Mouse (Mus musculus) embryonic facial prominence, embryonic 11.5 days (tissue): Measurements from ENCODE around the gene Folr1. TPM values are rescaled to one million over a fixed set of nuclear protein-coding genes. Genes with fewer than 3 reads are reported as not detected.

Experiments
- ATAC-seq: fragments of 200-750 bp; cut with Nextera tagmentation; replicated peaks from 2 replicates; pipeline ENCODE4 v1.8.0; 2017; ENCODE audit warnings: low read depth; ENCODE audit not compliant: insufficient number of reproducible peaks, low FRiP score, low TSS enrichment
- DNase-seq: peaks from one replicate; pipeline ENCODE4 v3.0.0-alpha.2; 2015; ENCODE audit warnings: low spot score
- H3K27ac ChIP-seq: fragments of 300-500 bp; sonication (generic); replicated peaks from 2 replicates; pipeline ENCODE4 v1.5.1; 2014; ENCODE audit warnings: mild to moderate bottlenecking, low read depth, low read length, control low read depth
- H3K27me3 ChIP-seq: fragments of 300-500 bp; sonication (generic); 2 replicates; pipeline ENCODE4 v1.6.1; 2014; ENCODE audit warnings: mild to moderate bottlenecking, low read length, moderate library complexity, mixed read lengths; ENCODE audit not compliant: control insufficient read depth, insufficient read depth
- H3K36me3 ChIP-seq: fragments of 300-500 bp; sonication (generic); replicated peaks from 2 replicates; pipeline ENCODE4 v1.6.1; 2014; ENCODE audit warnings: low read depth, mild to moderate bottlenecking, low read length, moderate library complexity, mixed read lengths; ENCODE audit not compliant: control insufficient read depth, insufficient read depth
- H3K4me1 ChIP-seq: fragments of 300-500 bp; sonication (generic); 2 replicates; pipeline ENCODE4 v1.6.1; 2014; ENCODE audit warnings: low read length, mixed read lengths; ENCODE audit not compliant: control insufficient read depth, insufficient read depth
- H3K4me2 ChIP-seq: fragments of 300-500 bp; sonication (generic); 2 replicates; pipeline ENCODE4 v1.6.1; 2014; ENCODE audit warnings: low read depth, mild to moderate bottlenecking, control low read depth, low read length, moderate library complexity
- H3K4me3 ChIP-seq: fragments of 300-500 bp; sonication (generic); 2 replicates; pipeline ENCODE4 v1.5.1; 2014; ENCODE audit warnings: low read depth, low read length, control low read depth
- H3K9ac ChIP-seq: fragments of 300-500 bp; sonication (generic); replicated peaks from 2 replicates; pipeline ENCODE4 v1.6.1; 2014; ENCODE audit warnings: mild to moderate bottlenecking, control low read depth, low read length
- H3K9me3 ChIP-seq: fragments of 300-500 bp; sonication (generic); replicated peaks from 2 replicates; pipeline ENCODE4 v1.6.1; 2016; ENCODE audit warnings: mild to moderate bottlenecking, low read length, inconsistent platforms, mixed read lengths; ENCODE audit not compliant: control insufficient read depth
- WGBS: fragments of 180-500 bp; shearing (Covaris S2); extraction: QIAGEN DNeasy Blood & Tissue Kit; methylation state at CpG from one replicate; pipeline ENCODE4 v1.1.7; 2014; 5-methylcytosine and 5-hydroxymethylcytosine counted together
- polyA plus RNA-seq: library from polyadenylated mRNA; unstranded; fragments of >200 nt; fragmentation: Nextera tagmentation; extraction: Ambion mirVana; gene quantifications from 2 replicates; pipeline ENCODE4 v1.2.1, GENCODE M21; 2014

The Folr1 gene
- polyA plus RNA-seq, 1 experiment from 2014 or later = 0.91 TPM

DNA sequence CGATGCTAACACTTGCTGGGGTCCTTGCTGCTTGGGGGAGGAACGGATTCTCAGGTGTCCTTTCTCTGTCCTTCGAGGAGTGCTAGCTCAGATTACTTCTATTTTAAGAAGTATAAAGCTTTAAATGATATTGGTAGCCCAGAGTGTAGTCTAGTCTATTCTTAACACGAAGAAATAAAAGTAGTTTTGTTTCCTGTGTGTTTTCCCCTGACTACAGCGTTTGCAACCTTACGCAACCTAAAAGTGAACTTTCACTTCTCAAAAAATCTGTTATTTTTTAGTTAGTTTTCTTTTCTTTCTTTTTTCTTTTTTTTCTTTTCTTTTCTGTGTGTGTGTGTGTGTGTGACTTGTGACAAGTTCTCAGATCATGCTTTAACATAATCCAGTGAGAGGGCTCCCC is 18.9 kb downstream of the Folr1 start:
- Histone ChIP-seq H3K4me1 (no peaks in the 10 kb centered on the region), H3K9me3 (no peaks in the 10 kb centered on the region), H3K27me3 (no peaks in the 10 kb centered on the region), H3K4me2 (no peak overlapping the region), H3K9ac (no peak overlapping the region), H3K27ac (no peak overlapping the region), H3K4me3 (no peak overlapping the region), H3K36me3 (no peaks in the 10 kb centered on the region)
- ATAC-seq (no peak), DNase-seq (no peak)
- 77% methylated on average over 6 of the region's 6 CpGs for WGBS

DNA sequence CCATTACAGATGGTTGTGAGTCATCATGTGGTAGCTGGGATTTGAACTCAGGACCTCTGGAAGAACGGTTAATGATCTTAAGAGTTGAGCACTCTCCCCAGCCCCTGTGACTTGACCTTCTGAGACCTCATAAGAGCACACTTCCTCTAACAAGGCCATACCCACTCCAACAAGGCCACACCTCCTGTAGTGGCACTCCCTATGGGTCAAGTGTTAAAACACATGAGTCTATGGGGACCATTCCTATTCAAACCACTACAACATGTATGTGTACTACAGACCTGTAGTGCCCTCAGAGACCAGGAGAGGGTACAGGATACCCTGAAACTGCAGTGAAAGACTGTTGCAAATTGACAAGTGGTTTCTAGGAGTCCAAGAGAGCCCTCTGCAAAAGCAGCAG is 22.7 kb downstream of the Folr1 start:
- Histone ChIP-seq H3K4me2 (no peak overlapping the region), H3K27me3 (no peaks in the 10 kb centered on the region), H3K9me3 (no peaks in the 10 kb centered on the region), H3K27ac (no peak overlapping the region), H3K9ac (no peak overlapping the region), H3K36me3 (no peaks in the 10 kb centered on the region), H3K4me3 (no peak overlapping the region), H3K4me1 (no peaks in the 10 kb centered on the region)
- ATAC-seq (no peak), DNase-seq (no peak)
- 85% methylated on average over 1 of the region's 1 CpGs for WGBS

DNA sequence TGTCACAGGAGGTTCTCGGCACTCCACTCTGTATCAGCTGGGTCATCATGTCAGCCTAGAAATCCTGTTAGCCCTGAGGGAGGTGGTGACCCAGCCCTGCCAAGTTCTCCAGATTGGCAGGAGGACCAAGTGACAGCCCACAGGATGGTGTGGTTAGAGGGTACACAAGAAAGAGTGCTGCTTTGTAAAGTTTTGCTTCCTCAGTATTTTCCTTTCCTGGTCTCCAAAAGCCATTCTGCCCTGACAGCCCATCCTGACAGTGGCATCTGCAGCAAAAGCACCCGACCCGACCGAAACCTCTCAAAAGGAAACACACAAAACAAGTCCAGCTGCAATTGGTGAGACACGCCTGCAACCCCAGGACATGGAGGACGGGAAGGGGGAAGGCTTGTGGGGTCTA is 26.4 kb downstream of the Folr1 start:
- Histone ChIP-seq H3K4me2 (no peak overlapping the region), H3K4me1 (no peaks in the 10 kb centered on the region), H3K27me3 (no peaks in the 10 kb centered on the region), H3K36me3 (no peaks in the 10 kb centered on the region), H3K4me3 (no peak overlapping the region), H3K9me3 (no peaks in the 10 kb centered on the region), H3K27ac (no peak overlapping the region), H3K9ac (no peak overlapping the region)
- DNase-seq = no peak
- no peak for ATAC-seq
- 71% methylated on average over 6 of the region's 6 CpGs for WGBS

DNA sequence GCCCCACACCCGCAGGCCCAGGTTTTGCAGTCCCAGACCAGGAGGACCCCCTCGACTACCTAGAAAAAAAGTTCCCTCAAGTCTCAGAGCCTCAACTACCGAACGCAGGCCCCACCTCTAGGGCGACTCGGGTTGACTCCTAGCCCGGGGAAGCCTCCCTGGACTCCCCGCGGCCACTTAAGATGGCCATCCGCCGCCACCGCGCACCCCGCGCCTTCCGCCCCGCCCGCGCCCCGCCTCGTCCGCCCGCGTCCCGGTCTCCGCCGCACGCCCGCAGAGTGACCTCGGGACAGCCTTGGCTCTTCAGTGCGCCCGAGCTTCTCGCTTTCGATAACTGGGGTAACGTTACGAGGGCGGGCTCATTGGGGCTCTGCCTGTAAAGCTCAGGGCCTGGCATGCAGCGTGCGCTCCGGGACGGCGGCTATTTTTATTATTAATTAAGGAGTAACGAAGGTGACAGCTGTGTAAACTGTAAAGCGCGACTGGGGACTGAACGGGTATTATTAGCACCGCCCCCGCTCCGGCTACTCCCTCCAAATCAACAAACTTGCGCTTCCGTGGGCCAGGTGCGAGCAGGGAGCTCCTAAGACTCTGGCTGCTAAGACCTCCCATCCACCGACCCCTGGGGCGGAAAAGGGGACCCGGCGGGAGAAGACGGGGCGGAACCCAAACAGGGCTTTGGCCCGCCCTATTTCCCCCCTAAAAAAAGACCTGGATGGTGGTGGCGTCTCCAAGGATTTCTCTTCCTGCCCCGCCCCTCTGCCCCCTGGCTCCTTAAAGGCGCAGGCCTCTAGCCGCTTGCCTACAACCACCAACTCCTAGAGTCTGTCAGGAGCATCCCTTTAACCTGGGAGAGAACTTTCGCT is 32.7 kb downstream of the Folr1 start, which contains the start of gene Inppl1:
Gene Inppl1 (minus strand): TSS at position 624 of the 866 bp plus-strand sequence.
- peaks cover under 1% of the 10 kb centered on the region; the same call in 1 of the 2 replicates for H3K36me3 ChIP-seq
- H3K27me3 ChIP-seq = no peaks in the 10 kb centered on the region
- peaks cover 5% of the 10 kb centered on the region; the same call in 1 of the 2 replicates for H3K4me1 ChIP-seq
- peak within 1 kb of the TSS; percentile 95 for H3K27ac ChIP-seq
- peak within 1 kb of the TSS; percentile 88 for H3K4me3 ChIP-seq
- under 1% methylated on average over 64 of the region's 64 CpGs for WGBS
- peak within 1 kb of the TSS; percentile 84 for H3K4me2 ChIP-seq
- ATAC-seq (peak; percentile 85), DNase-seq (peak; percentile 95)
- H3K9me3 ChIP-seq = no peaks in the 10 kb centered on the region
- peak within 1 kb of the TSS; percentile 98 for H3K9ac ChIP-seq

DNA sequence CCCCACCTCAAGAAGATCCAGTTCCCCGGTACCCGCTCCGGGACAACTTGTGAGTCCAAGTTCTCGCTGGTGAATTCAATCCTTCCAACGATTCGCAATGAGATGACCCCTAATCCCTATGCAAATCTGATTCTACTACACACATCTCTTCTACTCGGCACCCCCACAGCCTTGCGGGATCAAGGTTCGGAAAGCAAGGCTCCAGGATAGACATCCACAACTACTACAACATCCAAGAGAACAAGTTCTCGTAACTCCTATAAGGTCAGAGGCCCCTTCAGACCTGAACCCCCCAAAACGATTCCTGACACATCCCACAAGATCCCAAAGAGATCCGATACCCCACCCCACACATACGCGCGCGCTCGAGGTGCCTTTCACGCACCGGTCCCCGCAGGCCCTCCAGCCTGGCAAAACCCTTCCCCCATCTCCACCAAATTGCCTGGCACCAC is 33.4 kb downstream of the Folr1 start:
- 1% methylated on average over 20 of the region's 20 CpGs for WGBS
- H3K36me3 ChIP-seq = peaks cover 7% of the 10 kb centered on the region
- no peak for ATAC-seq

DNA sequence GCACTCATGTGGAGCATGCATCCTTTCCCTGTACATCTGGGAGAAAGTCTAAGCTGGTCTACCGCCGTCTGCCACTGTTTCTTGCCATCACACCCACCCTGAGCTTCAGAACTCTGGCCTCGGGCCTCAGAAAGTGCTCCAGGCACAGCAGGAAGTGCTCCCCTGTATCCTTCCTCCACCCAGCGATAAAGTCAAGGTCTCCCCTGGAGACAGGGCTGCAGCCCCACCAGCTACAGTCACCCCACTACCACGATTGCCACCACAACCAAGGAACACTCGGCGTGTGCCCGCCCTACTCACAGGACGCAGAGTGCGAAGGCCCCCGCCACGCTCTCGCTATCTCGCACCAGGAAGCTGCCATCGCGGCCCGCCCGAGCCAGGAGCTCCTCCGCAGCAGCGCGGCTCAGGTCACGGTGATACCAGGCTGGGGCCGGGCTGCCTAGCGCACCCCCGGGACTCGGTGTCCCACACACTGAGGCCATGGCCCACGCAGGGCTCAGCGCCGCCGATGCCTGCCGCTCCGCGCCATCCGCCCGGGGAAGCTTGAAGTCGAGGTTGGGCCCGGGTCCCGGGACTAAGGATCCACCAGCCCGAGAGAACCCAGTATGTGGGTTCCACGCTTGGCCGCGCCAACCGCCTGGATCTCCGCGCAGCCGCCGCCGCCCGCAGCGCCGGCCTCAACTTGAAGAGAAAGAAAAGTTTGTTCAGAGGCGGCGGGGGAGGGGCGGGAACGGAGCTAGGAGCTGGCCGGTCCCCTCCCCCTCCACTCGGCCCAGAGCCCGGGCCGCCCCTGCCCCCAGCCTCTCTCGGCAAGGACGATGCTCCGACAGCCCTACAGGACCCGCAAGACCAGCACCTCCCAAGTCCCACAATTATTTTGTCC is 34.1 kb downstream of the Folr1 start:
- Histone ChIP-seq H3K9me3 (no peaks in the 10 kb centered on the region), H3K36me3 (peaks cover 11% of the 10 kb centered on the region), H3K27me3 (no peaks in the 10 kb centered on the region), H3K9ac (peak overlapping the region; percentile 98), H3K4me2 (peak overlapping the region; percentile 84), H3K4me1 (peaks cover 5% of the 10 kb centered on the region; the same call in 1 of the 2 replicates), H3K27ac (peak overlapping the region; percentile 95), H3K4me3 (peak overlapping the region; percentile 88)
- ATAC-seq (peak; percentile 29), DNase-seq (peak; percentile 87)
- WGBS = under 1% methylated on average over 60 of the region's 63 CpGs

More for the DNA sequence above, 33.4 kb downstream of the Folr1 start:
- Histone ChIP-seq H3K4me2 (peak overlapping the region; percentile 84), H3K27me3 (no peaks in the 10 kb centered on the region), H3K4me3 (peak overlapping the region; percentile 88), H3K4me1 (peaks cover 5% of the 10 kb centered on the region; the same call in 1 of the 2 replicates), H3K9me3 (no peaks in the 10 kb centered on the region), H3K27ac (peak overlapping the region; percentile 95), H3K9ac (peak overlapping the region; percentile 98)
- peak; percentile 42 for DNase-seq

DNA sequence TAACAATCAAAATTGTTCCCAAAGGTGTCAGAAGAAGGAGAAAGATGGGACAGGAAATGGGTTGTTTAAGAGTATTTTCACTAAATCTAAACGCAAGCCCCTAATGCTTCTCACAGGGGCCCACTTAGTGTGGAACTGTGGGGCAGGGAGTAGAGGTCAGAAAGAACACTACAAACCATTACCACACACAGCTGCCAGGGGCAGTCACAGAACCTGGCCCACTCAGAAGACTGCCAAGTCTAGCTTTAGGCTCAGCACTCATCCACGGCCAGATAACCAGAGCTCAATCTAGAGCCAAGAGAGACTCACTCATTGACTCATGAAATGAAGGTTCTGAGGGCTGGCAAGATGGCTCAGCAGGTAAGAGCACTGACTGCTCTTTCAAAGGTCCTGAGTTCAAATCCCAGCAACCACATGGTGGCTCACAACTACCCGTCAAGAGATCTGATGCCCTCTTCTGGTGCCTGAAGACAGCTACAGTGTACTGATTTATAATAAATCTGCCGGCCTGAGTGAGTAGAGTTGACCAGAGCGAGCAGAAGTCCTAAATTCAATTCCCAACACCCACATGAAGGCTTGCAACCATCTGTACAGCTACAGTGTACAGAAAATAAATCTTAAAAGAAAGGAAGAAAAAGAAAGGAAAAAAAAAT is 35.0 kb downstream of the Folr1 start:
- Histone ChIP-seq H3K27ac (no peak overlapping the region; the same call in 1 of the 2 replicates), H3K9me3 (no peaks in the 10 kb centered on the region), H3K27me3 (no peaks in the 10 kb centered on the region), H3K4me2 (peak overlapping the region; percentile 84), H3K4me1 (peaks cover 5% of the 10 kb centered on the region; the same call in 1 of the 2 replicates), H3K9ac (peak overlapping the region; percentile 98), H3K36me3 (peaks cover 19% of the 10 kb centered on the region), H3K4me3 (peak overlapping the region; percentile 88)
- DNase-seq = no peak
- WGBS = 34% methylated on average over 5 of the region's 5 CpGs
- no peak for ATAC-seq
